Mouse (Mus musculus) heart, adult 2 months (tissue): ENCODE measurements at regions not wholly inside any gene's neighbourhood (a gene's known extent, or its start where the extent isn't known, plus 50 kb on each side); places are given as distances from the start of the nearest gene placed in this dataset.

ENCODE experiments used
- CTCF ChIP-seq: fragments of 200-600 bp; IDR thresholded peaks from 2 replicates; pipeline ENCODE4 v1.8.1; 2022; ENCODE audit warnings: antibody characterized with exemption, mild to moderate bottlenecking, moderate library complexity
- EP300 ChIP-seq: fragments of 200-500 bp; IDR thresholded peaks from 2 replicates; pipeline ENCODE4 v1.6.1; 2011; ENCODE audit warnings: low read depth, low read length, control low read depth; ENCODE audit not compliant: insufficient read depth
- POLR2A ChIP-seq: fragments of 200-500 bp; IDR thresholded peaks from 2 replicates; pipeline ENCODE4 v1.6.1; 2011; ENCODE audit warnings: mild to moderate bottlenecking, low read depth, low read length, control low read depth; ENCODE audit not compliant: insufficient read depth

DNA sequence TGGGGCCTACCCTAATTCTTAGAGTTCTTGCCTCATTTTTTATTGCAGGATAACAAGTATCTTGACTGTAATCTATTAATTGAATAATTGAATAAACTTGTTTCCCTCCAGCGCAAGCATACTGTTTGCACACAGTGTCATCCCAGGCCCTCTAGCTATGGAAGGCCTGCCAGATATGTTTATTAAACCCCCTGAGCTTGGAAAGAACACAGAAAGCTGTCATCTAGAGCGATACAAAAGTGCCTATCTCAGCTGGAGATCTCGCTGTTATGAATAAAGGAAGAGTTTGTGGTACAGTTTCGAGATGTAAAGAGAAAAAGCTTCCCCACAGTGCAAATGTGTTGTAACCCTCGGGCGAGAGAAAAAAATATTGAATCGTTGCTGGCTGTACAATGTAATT is 324.2 kb downstream of the Sox2 start:
- no peak for TF ChIP-seq POLR2A
- no peak for TF ChIP-seq CTCF
- TF ChIP-seq EP300: no peak
